Mouse (Mus musculus): ENCODE measurements around the gene Ino80d.
A peak's percentile ranks its signal among the peaks of the same experiment; 100 is the strongest.

The Ino80d gene

DNA sequence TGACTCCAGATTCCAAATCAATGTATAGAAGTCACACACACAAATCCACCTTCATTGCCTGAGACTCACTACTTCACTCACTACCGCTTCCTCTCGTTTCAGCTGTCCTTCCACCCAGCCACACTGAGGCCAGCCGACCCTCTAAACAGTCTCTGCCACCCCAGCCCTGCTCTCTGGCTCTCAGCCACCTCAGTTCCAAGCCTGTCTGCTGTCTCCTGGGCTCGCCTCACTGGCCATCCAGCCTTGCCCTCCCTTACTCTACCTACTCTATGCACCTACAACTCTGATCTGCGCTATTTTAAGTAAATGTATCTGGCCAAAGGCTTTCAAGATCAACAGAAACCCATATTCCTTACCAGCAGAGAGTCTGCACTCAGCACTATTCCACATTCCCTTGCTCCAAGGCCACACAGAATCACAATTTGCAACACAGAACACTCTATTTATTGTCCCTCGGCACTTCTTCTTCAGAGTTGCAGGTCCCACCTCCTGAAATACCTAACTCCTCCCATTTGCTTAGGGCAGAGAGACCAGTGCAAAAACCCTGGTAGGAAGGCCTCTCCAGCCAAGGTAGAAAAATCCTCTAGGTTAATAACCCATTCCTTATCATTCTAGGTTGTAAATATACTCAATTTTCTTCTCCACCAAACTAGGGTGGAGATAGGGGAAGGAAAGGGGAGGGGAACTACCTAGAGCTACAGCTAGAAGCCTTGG, 6.7 kb downstream of the Ino80d start:
- DNase-seq (ENCODE audit: low spot score) = peak; percentile 54

- DNase-seq (ENCODE audit: low spot score) = no peak
These were observed 11.6 kb downstream of the Ino80d start for GRCm38 (mm10) chr1:63102758-63103451.

GRCm38 (mm10) chr1:63100196-63100595, 14.3 kb downstream of the Ino80d start:
- no peak for DNase-seq (ENCODE audit: low spot score)

DNA sequence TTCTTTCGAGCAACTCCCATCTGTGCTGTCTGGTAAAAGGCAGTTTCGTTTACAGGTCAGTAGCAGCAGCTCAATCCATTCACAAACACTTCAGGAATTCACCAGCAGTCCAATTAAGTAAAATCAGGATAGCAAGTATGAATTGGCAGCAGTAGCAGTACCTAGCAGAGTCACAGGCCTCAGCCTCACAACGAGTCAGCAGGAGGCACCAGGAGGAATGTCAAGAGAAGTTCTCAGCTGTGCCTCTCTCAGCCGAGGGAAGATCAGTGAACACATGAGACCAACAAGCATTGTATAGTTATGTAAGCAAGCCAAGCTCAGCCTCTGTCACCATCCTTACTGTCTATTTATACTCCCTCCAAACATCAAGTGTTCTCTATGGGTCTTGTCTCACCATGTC, 15.6 kb downstream of the Ino80d start:
- no peak for DNase-seq (ENCODE audit: low spot score)

GRCm38 (mm10) chr1:63096071-63096470, 18.4 kb downstream of the Ino80d start:
- DNase-seq (ENCODE audit: low spot score) = no peak

- no peak for DNase-seq (ENCODE audit: low spot score)
These were observed 24.7 kb downstream of the Ino80d start for GRCm38 (mm10) chr1:63089795-63090194.

- no peak for DNase-seq (ENCODE audit: low spot score)
These were observed 25.9 kb downstream of the Ino80d start for GRCm38 (mm10) chr1:63088614-63089013.

DNA sequence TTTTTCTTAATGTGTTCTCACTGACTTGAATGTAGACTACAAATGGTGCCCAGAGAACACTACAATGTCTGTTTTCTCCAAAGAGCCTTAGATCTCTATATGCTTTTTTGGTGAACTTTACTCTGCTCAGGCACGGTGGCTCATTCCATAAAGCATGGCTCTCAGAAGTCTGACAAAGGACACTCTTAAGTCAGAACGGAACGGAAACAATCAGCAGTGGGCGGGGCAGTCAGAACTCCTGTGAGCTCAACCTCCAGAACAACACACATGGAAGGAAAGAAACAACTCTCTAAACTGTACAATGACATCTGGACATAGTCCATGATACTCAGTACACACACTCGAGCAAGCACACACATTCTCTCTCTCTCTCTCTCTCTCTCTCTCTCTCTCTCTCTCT, 34.2 kb downstream of the Ino80d start:
- no peak for DNase-seq (ENCODE audit: low spot score)

DNA sequence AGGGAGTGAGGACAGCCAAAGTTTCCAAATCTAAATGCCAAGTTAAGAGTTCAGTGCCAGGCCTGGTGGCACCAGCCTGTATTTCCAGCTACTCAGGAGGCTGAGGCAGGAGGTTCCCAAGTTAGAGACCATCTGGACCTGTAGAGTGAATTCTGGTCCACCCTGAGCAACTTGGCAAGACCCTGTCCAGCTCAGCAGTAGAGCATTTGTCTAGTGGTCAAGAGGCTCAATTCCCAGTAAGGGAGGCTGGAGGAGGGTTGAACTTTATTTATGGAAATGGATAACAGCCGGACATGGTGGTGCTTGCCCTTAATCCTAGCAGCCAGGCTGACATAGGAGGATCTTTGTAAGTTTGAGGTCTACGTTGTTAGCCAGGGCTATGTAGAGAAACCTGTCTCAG, 38.1 kb downstream of the Ino80d start:
- no peak for DNase-seq (ENCODE audit: low spot score)

DNA sequence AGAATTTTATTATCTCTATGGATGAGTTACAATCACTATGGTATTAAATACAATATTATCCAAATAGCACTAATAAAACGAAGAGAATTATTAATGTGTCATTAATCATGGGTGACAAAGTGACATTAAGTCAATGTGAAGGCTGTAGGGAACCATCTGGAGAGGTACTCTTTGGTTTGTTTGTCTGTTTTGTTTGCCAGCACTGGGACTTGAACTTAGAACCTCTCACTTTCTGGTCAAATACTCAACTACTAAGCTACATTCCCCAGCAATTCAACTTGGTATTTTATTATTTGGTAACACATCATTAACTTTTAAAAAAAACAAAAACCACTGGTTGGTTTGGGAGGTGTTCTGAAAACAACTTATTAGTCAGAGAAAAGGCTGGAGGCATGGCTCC, 43.1 kb downstream of the Ino80d start:
- no peak for DNase-seq (ENCODE audit: low spot score)

- no peak for DNase-seq (ENCODE audit: low spot score)
These were observed 56.1 kb downstream of the Ino80d start for GRCm38 (mm10) chr1:63058361-63058760.

- no peak for DNase-seq (ENCODE audit: low spot score)
These were observed 56.6 kb downstream of the Ino80d start for GRCm38 (mm10) chr1:63057849-63058248.

DNA sequence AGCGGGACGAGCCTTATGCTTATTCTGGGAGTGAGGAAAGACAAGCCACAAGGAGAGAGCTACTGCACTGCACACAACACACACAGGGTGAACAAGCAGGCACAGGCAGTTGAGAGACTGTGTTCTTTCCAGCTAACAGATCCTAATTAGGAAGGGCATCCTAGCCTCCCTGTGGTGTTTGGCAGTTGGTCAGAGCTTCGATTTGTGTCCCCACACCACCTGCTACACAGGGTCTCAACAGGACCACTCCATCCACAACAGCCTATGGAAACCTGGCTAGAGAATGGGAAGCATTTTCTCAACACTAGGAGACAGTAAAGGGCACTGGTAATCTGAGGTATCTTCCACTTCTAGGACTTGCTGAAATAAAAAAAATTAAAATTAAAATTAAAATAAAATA, 57.1 kb downstream of the Ino80d start:
- DNase-seq (ENCODE audit: low spot score) = no peak

DNA sequence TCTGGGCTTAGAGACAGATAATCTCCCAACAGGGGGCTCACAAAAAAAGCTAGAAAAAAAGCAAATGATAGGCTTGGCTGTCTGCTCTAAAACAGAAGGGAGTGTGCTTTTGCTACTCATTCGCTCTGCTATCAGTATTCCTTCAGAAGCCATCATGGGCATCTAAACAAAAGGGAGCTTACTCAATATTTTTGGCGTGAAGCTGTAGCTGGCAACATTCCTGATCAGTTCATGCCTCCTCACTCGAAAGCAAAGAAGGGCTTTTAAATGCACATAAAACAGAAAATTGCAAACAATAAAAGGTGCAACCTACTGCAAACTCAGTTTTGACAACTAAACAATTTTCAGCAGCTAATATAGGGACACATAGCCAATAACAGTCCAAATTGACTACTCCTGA, 59.1 kb downstream of the Ino80d start:
- no peak for DNase-seq (ENCODE audit: low spot score)

DNA sequence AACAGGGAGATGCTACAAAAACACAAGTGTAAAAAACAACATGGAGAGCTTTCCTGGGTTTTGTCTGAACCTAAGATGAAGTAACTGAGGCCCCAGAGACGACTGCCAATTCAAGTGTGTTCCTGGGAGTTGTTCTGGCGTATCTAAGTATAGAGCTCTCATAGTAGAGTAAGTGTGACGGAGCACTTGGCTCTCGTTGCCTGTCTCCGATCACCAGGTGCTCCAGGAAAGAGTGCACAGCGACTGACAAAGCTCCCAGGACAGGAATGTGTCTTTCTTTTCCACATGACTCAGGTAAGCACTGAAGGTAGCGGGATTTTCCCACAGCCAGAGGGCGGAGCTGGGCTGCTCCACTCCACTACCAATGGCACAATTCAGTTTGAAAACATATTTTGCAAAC, 63.6 kb downstream of the Ino80d start:
- no peak for DNase-seq (ENCODE audit: low spot score)

GRCm38 (mm10) chr1:63049977-63050376, 64.5 kb downstream of the Ino80d start:
- DNase-seq (ENCODE audit: low spot score) = no peak

DNA sequence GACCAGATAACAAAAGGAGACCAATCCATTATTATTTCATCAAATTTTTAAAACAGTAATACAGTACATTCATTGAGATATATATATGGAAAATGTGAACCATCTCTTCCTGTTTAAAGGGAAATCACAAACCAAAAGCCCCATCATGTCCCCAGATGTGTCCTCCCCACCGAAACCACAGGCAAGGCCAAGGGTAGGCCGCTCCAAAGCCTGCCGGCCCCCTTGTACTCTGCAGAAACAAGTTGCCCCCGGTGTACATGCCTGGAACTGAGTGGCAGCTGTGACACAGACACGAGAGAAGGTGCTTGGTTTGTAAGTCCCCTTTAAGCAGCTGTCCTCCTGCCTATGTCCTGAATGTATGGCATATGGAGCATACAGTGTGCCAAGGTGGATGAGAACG, 66.5 kb downstream of the Ino80d start:
- no peak for DNase-seq (ENCODE audit: low spot score)

DNA sequence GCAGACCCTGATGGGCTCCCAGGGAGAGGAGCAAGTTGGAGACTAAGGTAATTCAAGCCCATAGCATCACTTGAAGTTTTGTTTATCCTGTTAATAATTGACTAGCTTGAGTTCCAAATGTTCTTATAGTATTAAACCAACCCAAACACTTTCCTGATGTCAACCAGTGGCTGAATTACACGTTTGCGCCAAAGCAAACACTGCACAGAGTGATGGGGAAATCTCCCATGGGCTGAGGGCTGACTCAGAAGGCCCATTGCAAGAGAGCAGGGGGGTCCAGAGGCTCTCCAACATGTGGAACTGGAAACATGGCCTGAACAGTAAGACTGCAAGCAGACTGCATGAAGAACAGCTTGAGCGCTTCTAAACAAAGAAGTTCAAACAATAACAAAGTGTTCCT, 81.5 kb downstream of the Ino80d start:
- no peak for DNase-seq (ENCODE audit: low spot score)

DNA sequence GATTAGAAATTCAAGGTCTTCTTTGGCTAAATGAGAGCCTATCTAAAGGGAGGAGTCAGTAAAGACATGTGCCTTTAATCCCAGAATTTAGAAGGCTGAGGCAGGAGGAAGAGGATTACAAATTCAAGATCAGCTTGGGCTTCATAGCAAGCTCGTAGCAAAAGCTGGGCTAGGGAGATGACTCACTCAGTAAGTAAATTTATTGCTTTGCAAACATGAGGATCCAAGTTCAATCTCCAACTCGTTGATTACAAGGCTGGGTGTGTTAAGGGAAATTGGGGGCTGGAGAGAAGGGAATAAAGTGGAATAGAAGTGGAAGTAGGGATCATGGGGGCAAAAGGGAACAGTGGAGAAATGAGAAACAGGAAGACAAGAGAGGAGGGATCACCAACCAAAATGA, 94.6 kb downstream of the Ino80d start:
- no peak for DNase-seq (ENCODE audit: low spot score)

GRCm38 (mm10) chr1:63005013-63005646, 109.3 kb downstream of the Ino80d start:
- DNase-seq (ENCODE audit: low spot score) = no peak

DNA sequence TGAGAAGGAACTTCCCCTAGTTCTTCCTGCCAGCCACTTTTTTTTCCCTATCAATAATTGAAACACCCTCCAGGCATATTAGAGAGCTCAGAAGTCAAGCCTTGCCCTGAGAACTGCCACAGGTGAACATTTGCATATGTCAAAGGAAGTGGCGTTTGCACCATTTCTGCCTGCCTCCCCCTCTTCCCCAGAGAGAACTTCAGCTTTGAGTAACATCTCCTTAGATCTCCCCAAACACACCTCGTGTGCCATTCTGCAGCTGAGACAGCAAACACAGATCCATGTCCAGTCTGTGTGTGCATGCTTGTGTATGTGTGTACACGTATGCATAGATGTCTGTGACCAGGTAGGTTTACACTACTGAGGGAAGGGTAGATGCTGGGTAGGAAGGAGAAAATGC, 112.6 kb downstream of the Ino80d start:
- no peak for DNase-seq (ENCODE audit: low spot score)

DNA sequence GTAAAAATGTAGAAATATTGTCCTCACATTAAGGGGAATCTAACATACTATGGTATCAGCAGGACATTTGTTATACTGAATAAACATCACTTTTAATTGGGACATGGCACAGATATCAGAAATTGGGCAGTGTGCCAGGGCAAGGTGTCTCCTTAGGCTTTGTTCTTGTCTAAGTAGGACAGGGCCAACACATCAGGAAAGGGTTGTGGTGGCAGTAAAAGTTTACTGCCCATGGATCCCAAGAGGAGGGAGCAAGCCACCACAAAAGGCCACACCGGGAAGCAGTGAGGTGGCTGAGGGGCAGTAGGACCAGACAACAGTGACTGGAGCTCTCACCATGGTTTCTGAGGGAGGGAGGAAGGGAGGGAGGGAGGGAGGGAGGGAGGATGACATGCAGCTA, 121.1 kb downstream of the Ino80d start:
- no peak for DNase-seq (ENCODE audit: low spot score)

GRCm38 (mm10) chr1:62992648-62993047, 121.8 kb downstream of the Ino80d start:
- no peak for DNase-seq (ENCODE audit: low spot score)
